Mouse (Mus musculus): ENCODE data around the gene Ribc2.

- no peak for TF ChIP-seq TAL1 (IDR thresholded peaks at IDR 0.05; ENCODE audit: low read length)
- TF ChIP-seq GATA1 (IDR thresholded peaks at IDR 0.05; ENCODE audit: low read length), result no peak
These were observed 35.3 kb downstream of the Ribc2 start for GRCm38 (mm10) chr15:85167086-85167679.
